Mouse (Mus musculus): Measurements from ENCODE around the gene Rnf182. TPM values are rescaled to one million over a fixed set of nuclear protein-coding genes. Genes with fewer than 3 reads are reported as not detected.
A peak's percentile ranks its signal among the peaks of the same experiment; 100 is the strongest.

The Rnf182 gene
- polyA plus RNA-seq, 1 experiment from 2014 or later: 1.1 TPM

DNA sequence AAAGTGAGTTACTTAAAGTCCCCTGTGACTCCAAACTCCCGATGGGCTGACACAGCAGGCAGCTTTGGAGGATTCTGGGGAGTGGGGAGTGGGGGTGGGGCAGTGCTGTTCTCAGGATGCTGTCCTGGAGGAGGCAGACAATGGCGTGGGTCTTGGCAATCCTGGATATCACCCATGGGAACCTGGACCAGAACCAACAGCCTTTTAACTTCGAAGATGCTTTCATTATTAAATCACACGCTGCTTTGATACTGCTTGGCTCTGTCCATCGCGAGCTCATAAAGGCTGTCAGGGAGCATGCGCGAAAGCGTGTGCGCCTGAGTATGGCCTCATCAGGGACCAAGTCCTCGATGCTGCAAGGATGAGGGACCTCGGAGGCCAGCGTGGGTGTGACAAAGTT is 12.5 kb upstream of the Rnf182 start:
- Histone ChIP-seq H3K27me3 (ENCODE audit: insufficient read depth, low read length) (no peaks in the 10 kb centered on the region), H3K27ac (no peak overlapping the region), H3K9me3 (replicated peaks; ENCODE audit: low read length) (no peaks in the 10 kb centered on the region), H3K4me2 (ENCODE audit: low read length) (0 out of 2 replicates have a peak overlapping the region, but pooled peaks have one; percentile 3), H3K9ac (ENCODE audit: low read depth, low read length) (no peak overlapping the region), H3K36me3 (ENCODE audit: insufficient read depth, low read length) (no peaks in the 10 kb centered on the region), H3K4me3 (replicated peaks; ENCODE audit: low read depth, low read length) (no peak overlapping the region), H3K4me1 (replicated peaks; ENCODE audit: insufficient read depth, low read length) (no peaks in the 10 kb centered on the region)
- DNase-seq (ENCODE audit: low spot score) (no peak), ATAC-seq (replicated peaks; ENCODE audit: low FRiP score, low read depth) (no peak)
- TF ChIP-seq CTCF (IDR thresholded peaks at IDR 0.05; ENCODE audit: low read depth): no peak
- 52% methylated on average over 13 of the region's 13 CpGs for WGBS

DNA sequence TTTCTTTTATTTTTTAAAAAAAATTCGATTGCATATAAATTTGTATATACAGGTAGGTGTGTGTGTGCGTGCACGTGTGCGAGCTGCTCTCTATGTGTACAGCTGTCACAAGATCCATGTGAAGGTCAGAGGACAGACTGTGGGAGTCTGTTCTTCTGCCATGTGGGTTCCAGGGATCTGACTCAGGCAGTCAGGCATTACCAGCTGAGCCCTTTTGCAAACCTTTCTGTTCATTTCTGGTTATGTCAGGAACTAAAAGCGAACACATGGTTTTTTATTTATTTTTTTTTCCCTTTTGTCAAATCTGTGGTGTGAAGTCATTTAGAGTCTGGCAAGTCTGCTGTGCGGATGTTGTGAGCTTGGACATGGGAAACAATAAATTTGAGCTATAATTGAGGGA is 6.7 kb upstream of the Rnf182 start:
- no peak overlapping the region for H3K27ac ChIP-seq
- no peaks in the 10 kb centered on the region for H3K27me3 ChIP-seq (ENCODE audit: insufficient read depth, low read length)
- TF ChIP-seq CTCF (IDR thresholded peaks at IDR 0.05; ENCODE audit: low read depth): no peak
- H3K9ac ChIP-seq (ENCODE audit: low read depth, low read length): no peak overlapping the region
- whole genome bisulfite sequencing: 46% methylated on average over 6 of the region's 6 CpGs
- H3K4me2 ChIP-seq (ENCODE audit: low read length): no peak overlapping the region
- DNase-seq (ENCODE audit: low spot score) (no peak), ATAC-seq (replicated peaks; ENCODE audit: low FRiP score, low read depth) (no peak)
- H3K4me3 ChIP-seq (replicated peaks; ENCODE audit: low read depth, low read length): no peak overlapping the region
- H3K9me3 ChIP-seq (replicated peaks; ENCODE audit: low read length): no peaks in the 10 kb centered on the region
- H3K36me3 ChIP-seq (ENCODE audit: insufficient read depth, low read length): no peaks in the 10 kb centered on the region
- H3K4me1 ChIP-seq (replicated peaks; ENCODE audit: insufficient read depth, low read length): no peaks in the 10 kb centered on the region

- DNase-seq (ENCODE audit: low spot score) (no peak), ATAC-seq (replicated peaks; ENCODE audit: low FRiP score, low read depth) (no peak)
- Histone ChIP-seq H3K4me2 (ENCODE audit: low read length) (no peak overlapping the region), H3K4me1 (replicated peaks; ENCODE audit: insufficient read depth, low read length) (no peaks in the 10 kb centered on the region), H3K27me3 (ENCODE audit: insufficient read depth, low read length) (no peaks in the 10 kb centered on the region), H3K27ac (no peak overlapping the region), H3K9me3 (replicated peaks; ENCODE audit: low read length) (no peaks in the 10 kb centered on the region), H3K36me3 (ENCODE audit: insufficient read depth, low read length) (no peaks in the 10 kb centered on the region), H3K9ac (ENCODE audit: low read depth, low read length) (no peak overlapping the region), H3K4me3 (replicated peaks; ENCODE audit: low read depth, low read length) (no peak overlapping the region)
- 82% methylated on average over 6 of the region's 6 CpGs for WGBS
- no peak for TF ChIP-seq CTCF (IDR thresholded peaks at IDR 0.05; ENCODE audit: low read depth)
These were observed 3.5 kb upstream of the Rnf182 start for GRCm38 (mm10) chr13:43612040-43612439.

- Histone ChIP-seq H3K27ac (no peak overlapping the region), H3K9me3 (replicated peaks; ENCODE audit: low read length) (no peaks in the 10 kb centered on the region), H3K4me2 (ENCODE audit: low read length) (no peak overlapping the region), H3K4me3 (replicated peaks; ENCODE audit: low read depth, low read length) (no peak overlapping the region), H3K27me3 (ENCODE audit: insufficient read depth, low read length) (peaks cover 4% of the 10 kb centered on the region; the same call in 1 of the 2 replicates), H3K9ac (ENCODE audit: low read depth, low read length) (no peak overlapping the region), H3K36me3 (ENCODE audit: insufficient read depth, low read length) (no peaks in the 10 kb centered on the region), H3K4me1 (replicated peaks; ENCODE audit: insufficient read depth, low read length) (no peaks in the 10 kb centered on the region)
- no peak for TF ChIP-seq CTCF (IDR thresholded peaks at IDR 0.05; ENCODE audit: low read depth)
- no peak for ATAC-seq (replicated peaks; ENCODE audit: low FRiP score, low read depth)
- DNase-seq (ENCODE audit: low spot score): no peak
- 86% methylated on average over 3 of the region's 3 CpGs for WGBS
These were observed 843 bp upstream of the Rnf182 start for GRCm38 (mm10) chr13:43614667-43615066.

- Histone ChIP-seq H3K27me3 (ENCODE audit: insufficient read depth, low read length) (peaks cover 4% of the 10 kb centered on the region; the same call in 1 of the 2 replicates), H3K9me3 (replicated peaks; ENCODE audit: low read length) (no peaks in the 10 kb centered on the region), H3K36me3 (ENCODE audit: insufficient read depth, low read length) (no peaks in the 10 kb centered on the region), H3K4me1 (replicated peaks; ENCODE audit: insufficient read depth, low read length) (no peaks in the 10 kb centered on the region), H3K4me3 (replicated peaks; ENCODE audit: low read depth, low read length) (peak overlapping the region; percentile 57), H3K27ac (no peak overlapping the region), H3K4me2 (ENCODE audit: low read length) (peak overlapping the region; percentile 85), H3K9ac (ENCODE audit: low read depth, low read length) (peak overlapping the region; percentile 46; the same call in 1 of the 2 replicates)
- 23% methylated on average over 9 of the region's 9 CpGs for WGBS
- TF ChIP-seq CTCF (IDR thresholded peaks at IDR 0.05; ENCODE audit: low read depth): no peak
- ATAC-seq (replicated peaks; ENCODE audit: low FRiP score, low read depth): no peak
- DNase-seq (ENCODE audit: low spot score): no peak
These were observed 325 bp upstream of the Rnf182 start for GRCm38 (mm10) chr13:43615194-43615576.

DNA sequence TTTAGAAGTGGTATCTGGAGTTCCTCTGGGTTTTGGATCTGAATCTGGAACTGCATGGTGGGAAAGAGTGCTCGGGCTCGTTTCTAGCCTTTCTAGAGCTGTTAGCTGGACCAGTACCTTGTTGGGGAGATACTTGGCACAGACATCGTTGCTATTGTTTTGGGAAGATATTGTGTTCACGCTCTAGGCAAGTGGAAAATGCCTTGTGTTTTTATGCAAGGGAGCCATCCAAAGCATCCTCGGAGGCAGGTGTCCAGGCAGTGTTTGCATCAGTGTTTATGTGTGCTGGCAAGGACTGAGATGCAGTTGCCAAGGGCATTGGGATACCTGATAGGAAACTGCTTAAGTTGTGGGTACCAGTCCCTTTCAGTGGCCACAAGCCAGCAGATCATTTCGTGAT is 1.0 kb downstream of the Rnf182 start:
- no peak for TF ChIP-seq CTCF (IDR thresholded peaks at IDR 0.05; ENCODE audit: low read depth)
- Histone ChIP-seq H3K27me3 (ENCODE audit: insufficient read depth, low read length) (peaks cover 4% of the 10 kb centered on the region; the same call in 1 of the 2 replicates), H3K27ac (no peak overlapping the region), H3K9me3 (replicated peaks; ENCODE audit: low read length) (no peaks in the 10 kb centered on the region), H3K4me3 (replicated peaks; ENCODE audit: low read depth, low read length) (peak overlapping the region; percentile 57; the same call in 1 of the 2 replicates), H3K4me2 (ENCODE audit: low read length) (peak overlapping the region; percentile 85), H3K9ac (ENCODE audit: low read depth, low read length) (no peak overlapping the region), H3K4me1 (replicated peaks; ENCODE audit: insufficient read depth, low read length) (no peaks in the 10 kb centered on the region), H3K36me3 (ENCODE audit: insufficient read depth, low read length) (no peaks in the 10 kb centered on the region)
- DNase-seq (ENCODE audit: low spot score): no peak
- 37% methylated on average over 6 of the region's 6 CpGs for WGBS
- ATAC-seq (replicated peaks; ENCODE audit: low FRiP score, low read depth): no peak

GRCm38 (mm10) chr13:43619550-43620175 is 4.2 kb downstream of the Rnf182 start:
- no peaks in the 10 kb centered on the region for H3K36me3 ChIP-seq (ENCODE audit: insufficient read depth, low read length)
- DNase-seq (ENCODE audit: low spot score) (no peak), ATAC-seq (replicated peaks; ENCODE audit: low FRiP score, low read depth) (no peak)
- no peak for TF ChIP-seq CTCF (IDR thresholded peaks at IDR 0.05; ENCODE audit: low read depth)
- no peak overlapping the region for H3K4me2 ChIP-seq (ENCODE audit: low read length)
- no peak overlapping the region for H3K4me3 ChIP-seq (replicated peaks; ENCODE audit: low read depth, low read length)
- H3K9ac ChIP-seq (ENCODE audit: low read depth, low read length): no peak overlapping the region
- no peaks in the 10 kb centered on the region for H3K4me1 ChIP-seq (replicated peaks; ENCODE audit: insufficient read depth, low read length)
- H3K9me3 ChIP-seq (replicated peaks; ENCODE audit: low read length): no peaks in the 10 kb centered on the region
- H3K27me3 ChIP-seq (ENCODE audit: insufficient read depth, low read length): peaks cover 4% of the 10 kb centered on the region; the same call in 1 of the 2 replicates
- H3K27ac ChIP-seq: no peak overlapping the region
- WGBS: 64% methylated on average over 4 of the region's 4 CpGs

All from kidney, postnatal 0 days (tissue).